Mouse (Mus musculus) Patski (cell line): ENCODE data around the gene Slc15a3. TPM values are rescaled to one million over a fixed set of nuclear protein-coding genes. Genes with fewer than 3 reads are reported as not detected.
A peak's percentile ranks its signal among the peaks of the same experiment; 100 is the strongest.

Experiments
- ATAC-seq: fragments of 100-300 bp; one replicate; pipeline ENCODE4 v1.8.0; 2021
- CTCF ChIA-PET: fragments of 350-600 bp; sonication (Branson Sonifier 250); formaldehyde crosslinking; loops from one replicate; lab custom pipeline; 2022; ENCODE audit warnings: inconsistent platforms; lab: Charles Lee
- POLR2A ChIA-PET: fragments of 350-600 bp; sonication (Branson Sonifier 250); formaldehyde crosslinking; loops from one replicate; lab custom pipeline; 2022; ENCODE audit warnings: antibody characterized with exemption, inconsistent platforms; lab: Charles Lee
- DNase-seq: peaks from one replicate; pipeline ENCODE4 v3.0.0-alpha.2; 2011; ENCODE audit warnings: low read depth, low spot score
- H3K27me3 ChIP-seq: fragments of 371-371 bp; one replicate; pipeline ENCODE4 v1.5.1; 2021
- CTCF ChIP-seq: fragments of 100-300 bp; IDR thresholded peaks from one replicate; pipeline ENCODE4 v1.5.1; 2021
- in situ Hi-C: fragments of 300-500 bp; cut with MboI; formaldehyde crosslinking; loops from 3 replicates; pipeline ENCODE4 v1.11.1; 2018; ENCODE audit warnings: low pct_unique_long_range_greater_than_20kb, mixed read lengths
- polyA plus RNA-seq: library from polyadenylated mRNA; unstranded; gene quantifications from one replicate; pipeline ENCODE4 v1.2.3, GENCODE M21; 2021

Slc15a3 gene
- polyA plus RNA-seq, 1 experiment from 2014 or later, result 0.26 TPM

DNA sequence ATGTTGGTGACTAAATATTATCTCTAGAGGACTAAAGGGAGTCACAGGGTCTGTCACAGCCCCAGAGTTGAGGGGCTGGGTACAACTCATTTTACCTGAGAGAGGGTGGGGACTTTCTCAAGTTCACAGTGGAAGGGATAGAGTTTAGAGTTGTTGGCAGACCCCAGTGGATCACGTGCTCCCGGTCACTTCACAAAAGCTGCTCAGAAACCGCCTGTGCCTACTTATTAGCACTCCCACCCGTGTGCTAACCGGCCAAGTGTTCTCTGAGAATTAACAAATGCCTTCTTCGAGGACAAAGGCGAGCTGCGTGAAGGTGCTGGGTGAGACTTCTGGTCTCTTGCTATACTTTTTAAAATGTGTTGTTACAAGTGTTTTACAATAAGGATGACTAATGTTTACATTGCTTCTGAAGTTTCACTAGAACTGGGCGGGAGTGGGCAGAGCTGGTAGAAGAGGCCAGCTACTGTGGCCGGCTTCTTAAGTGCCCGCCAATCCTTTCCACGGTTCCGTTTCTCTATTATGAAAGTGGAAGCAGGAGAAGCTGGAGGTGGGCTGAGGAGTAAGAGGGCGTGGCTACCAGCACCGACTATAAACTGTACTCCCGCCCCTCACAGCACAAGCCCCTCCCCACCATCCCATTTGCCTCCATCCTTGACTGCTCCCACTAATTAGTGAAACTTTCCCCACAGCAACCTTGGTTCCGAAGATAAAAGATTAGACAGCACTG lies 21.1 kb upstream of the Slc15a3 start:
- no peak for TF ChIP-seq CTCF
- no peak for DNase-seq
- no peak for ATAC-seq
- ChIA-PET CTCF (interaction anchor here (1.3 to 2.4 kb wide), 3 partner anchors 12 to 24 kb away, joined by 3 to 6 read pairs (median 5); no protein-coding TSS in a partner anchor), POLR2A (interaction anchor here (0.6 kb wide), 1 partner anchor 233 kb away, joined by 3 read pairs; no protein-coding TSS in a partner anchor)
- in situ Hi-C loops, result no loop called here
- H3K27me3 ChIP-seq, result no peaks in the 10 kb centered on the region

DNA sequence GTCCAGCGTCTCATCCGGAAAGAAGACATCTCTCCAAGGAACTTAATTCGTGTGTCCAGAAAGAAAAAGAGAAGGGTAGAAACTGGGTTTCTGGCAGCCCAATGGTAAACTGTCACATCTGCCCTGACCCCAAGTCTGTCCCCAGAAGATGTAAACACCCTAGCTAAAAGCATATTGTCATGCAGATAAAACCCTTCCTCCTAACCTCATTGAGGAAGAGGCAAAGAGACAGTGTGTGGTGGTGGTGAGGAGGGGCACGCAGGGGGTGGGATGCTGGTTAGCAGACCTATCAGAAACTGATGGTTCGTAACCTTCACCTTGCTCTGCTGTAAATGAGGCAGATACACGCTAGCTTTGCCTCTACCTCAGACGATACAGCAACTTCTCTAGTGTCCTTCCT lies 18.2 kb upstream of the Slc15a3 start:
- ChIA-PET POLR2A (no interaction called here), CTCF (no interaction called here)
- DNase-seq (no peak), ATAC-seq (no peak)
- TF ChIP-seq CTCF, result no peak
- in situ Hi-C loops, result no loop called here
- no peaks in the 10 kb centered on the region for H3K27me3 ChIP-seq

DNA sequence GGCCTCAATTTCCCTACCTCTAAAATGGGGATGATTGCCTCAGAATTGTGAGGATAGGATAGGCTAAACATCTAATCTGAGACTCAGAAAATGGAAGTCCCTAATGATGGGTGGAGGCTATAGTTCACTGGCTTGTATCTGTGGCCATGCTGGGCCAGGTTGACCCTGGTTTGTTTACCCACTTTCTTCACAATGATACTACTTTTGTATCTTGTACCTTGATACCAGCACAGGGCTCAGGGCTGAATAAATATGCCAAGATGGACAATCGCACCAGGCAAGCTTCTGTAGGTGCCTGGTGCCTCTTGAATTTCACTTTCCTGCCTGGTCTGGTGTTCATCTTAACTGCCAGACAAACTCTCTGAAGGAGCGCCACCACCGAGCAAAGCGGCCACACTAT lies 17.0 kb upstream of the Slc15a3 start:
- no peaks in the 10 kb centered on the region for H3K27me3 ChIP-seq
- in situ Hi-C loops, result no loop called here
- ATAC-seq (no peak), DNase-seq (no peak)
- ChIA-PET CTCF (no interaction called here), POLR2A (no interaction called here)
- TF ChIP-seq CTCF, result no peak

DNA sequence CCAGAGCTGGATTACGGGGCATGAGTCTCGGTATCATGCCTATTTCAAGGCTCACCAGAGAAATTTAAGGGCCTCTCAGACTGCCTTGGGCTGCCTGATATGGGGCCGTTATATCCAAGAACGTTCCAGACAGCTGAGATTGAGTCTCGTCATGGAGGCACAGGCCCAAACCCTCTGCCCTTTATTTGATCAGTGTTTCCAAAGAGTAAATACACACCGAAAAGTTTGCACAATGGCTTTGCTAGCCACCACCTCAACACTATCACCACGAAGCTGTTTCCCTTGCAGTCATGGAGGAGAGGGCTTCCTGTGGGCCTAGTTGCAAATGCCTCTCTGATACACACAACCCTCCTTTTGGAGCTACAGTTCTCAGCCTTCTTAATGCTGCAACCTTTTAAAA lies 15.5 kb upstream of the Slc15a3 start:
- ATAC-seq (no peak), DNase-seq (no peak)
- H3K27me3 ChIP-seq, result no peaks in the 10 kb centered on the region
- in situ Hi-C loops, result no loop called here
- ChIA-PET CTCF (interaction anchor here (1.0 to 1.8 kb wide), 5 partner anchors 9 to 159 kb away, joined by 3 to 5 read pairs (median 3); partner anchors contain the start of gene Slc15a3), POLR2A (no interaction called here)
- TF ChIP-seq CTCF, result no peak

DNA sequence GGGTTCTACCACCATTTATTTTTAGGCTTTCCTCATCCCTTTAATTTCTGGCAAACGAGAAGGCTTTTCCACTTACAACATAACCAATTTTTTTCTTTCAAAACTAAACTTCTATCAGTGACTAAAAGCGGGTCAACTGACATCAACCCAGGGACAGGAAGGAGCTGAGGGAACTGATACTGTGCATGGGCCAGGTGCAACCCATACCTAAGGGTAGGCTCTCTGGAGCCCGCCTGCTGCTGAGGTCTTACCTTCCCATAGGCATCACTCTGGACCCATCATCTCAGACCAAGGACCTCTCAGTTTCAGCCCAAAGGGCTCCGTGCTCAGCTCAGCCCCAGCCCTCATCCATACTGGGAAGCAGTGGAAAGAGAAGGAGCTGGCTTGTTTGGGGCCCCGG lies 11.2 kb upstream of the Slc15a3 start:
- ChIA-PET POLR2A (no interaction called here), CTCF (no interaction called here)
- H3K27me3 ChIP-seq, result no peaks in the 10 kb centered on the region
- no peak for ATAC-seq
- in situ Hi-C loops, result no loop called here
- TF ChIP-seq CTCF, result no peak
- no peak for DNase-seq

DNA sequence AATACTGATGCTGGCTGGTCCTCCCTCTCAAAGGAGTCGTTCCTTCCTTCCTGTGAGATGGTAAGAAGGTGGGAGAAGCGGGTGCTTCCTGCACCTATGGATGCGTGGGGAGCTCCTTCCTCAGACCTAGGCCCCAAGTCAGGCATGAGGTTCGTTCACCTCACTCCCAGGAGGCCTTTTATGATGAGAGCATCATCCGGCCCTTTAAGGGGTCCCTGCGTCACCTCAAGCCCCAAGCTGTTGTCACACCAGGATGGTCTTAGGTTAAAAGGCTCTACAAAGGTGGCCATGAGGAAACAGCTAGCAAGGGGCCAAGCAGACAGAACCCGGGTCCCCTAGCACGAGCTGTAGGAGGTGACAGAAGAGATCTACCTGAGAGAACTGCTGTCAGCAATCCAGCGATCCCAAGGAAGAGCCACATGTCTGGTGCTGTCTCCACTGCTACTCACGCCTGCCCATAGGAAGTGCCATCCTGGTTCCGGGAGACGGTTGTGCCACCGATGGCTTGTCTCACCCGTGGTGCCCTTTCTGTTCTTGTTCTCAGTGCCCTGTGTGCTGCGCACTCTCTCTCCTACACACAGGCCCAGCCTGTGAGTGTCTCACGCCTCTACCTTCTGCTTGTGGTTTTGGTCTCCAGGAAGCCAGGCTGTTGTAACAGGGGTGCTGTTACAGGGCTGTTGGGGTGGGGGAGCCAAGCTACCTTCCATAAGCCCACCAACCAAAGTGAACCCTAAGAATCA lies 9.9 kb upstream of the Slc15a3 start, which contains the start of gene Cd6:
Gene Cd6, minus strand, starts transcription at position 623 of the 740 bp plus-strand sequence.
- ChIA-PET POLR2A (no interaction called here), CTCF (interaction anchor here (1.1 to 1.9 kb wide), 2 partner anchors 11 to 109 kb away, joined by 3 to 5 read pairs; no protein-coding TSS in a partner anchor)
- no peak for TF ChIP-seq CTCF
- no peak for DNase-seq
- no peak for ATAC-seq
- H3K27me3 ChIP-seq, result no peaks in the 10 kb centered on the region
- in situ Hi-C loops, result no loop called here

DNA sequence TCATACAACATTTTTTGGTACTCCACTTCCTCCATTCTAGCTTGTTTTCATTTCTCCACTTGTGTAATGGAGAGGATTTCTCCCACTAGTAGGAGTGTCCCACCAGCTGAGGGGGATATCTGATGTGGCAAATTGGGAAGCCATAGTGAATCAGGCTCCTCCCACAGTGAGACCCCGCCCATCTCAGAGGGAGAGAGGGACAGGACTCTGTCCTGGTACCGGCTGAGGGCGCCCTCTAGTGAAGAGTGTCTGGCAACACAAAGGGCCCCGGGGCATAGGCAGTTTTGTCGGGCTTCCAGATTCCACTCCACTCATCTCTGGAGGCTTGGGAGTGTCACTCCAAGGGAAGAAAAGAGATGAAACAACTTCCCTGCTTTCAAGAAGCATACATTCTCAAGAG lies 8.1 kb upstream of the Slc15a3 start:
- DNase-seq (no peak), ATAC-seq (no peak)
- peak; percentile 78 for TF ChIP-seq CTCF
- ChIA-PET CTCF (interaction anchor here (0.9 to 1.9 kb wide), 5 partner anchors 12 to 110 kb away, joined by 3 to 5 read pairs (median 4); no protein-coding TSS in a partner anchor), POLR2A (no interaction called here)
- in situ Hi-C loops, result no loop called here
- H3K27me3 ChIP-seq, result no peaks in the 10 kb centered on the region

DNA sequence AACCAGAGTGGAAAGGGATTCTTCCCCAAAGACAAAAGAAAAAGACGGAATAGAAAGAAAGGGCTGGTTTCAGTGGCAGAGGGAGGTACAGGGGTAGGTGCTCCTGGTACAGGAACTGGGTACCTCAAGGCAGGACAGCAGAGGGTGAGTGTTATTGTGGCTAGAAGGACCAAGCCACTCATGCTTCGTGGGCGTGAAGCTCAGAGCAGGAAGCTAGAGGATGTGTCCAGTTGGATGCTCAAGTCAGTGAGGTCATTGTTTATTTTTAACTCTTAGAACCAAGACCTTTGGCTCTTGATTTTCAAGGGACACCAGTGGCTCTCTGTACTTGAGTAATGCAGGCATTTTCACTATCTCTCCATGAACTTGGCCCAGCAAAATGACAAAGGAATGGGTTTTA lies 7.5 kb upstream of the Slc15a3 start:
- no peaks in the 10 kb centered on the region for H3K27me3 ChIP-seq
- no peak for TF ChIP-seq CTCF
- no peak for ATAC-seq
- no peak for DNase-seq
- ChIA-PET POLR2A (interaction anchor here (0.6 kb wide), 1 partner anchor 181 kb away, joined by 3 read pairs; no protein-coding TSS in a partner anchor), CTCF (interaction anchor here (0.9 kb wide), 1 partner anchor 11 kb away, joined by 3 read pairs; no protein-coding TSS in a partner anchor)
- in situ Hi-C loops, result no loop called here

DNA sequence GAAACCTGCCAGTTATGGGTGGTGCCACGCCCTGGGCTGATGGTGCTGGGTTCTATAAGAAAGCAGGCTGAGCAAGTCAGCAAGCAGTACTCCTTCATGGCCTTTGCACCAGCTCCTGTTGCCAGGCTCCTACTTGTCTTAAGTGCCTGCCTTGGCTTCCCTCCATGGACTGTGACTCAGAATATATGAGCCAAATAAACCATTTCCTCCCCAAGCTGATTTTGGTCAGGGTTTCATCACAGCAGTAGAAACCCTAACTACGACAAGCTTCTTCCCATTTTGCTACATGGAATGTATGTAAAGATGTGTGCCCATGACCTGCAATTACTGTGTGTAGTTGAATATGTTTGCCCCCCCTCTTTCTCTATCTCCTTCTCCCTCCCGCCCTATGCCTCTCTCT lies 5.9 kb upstream of the Slc15a3 start:
- DNase-seq (no peak), ATAC-seq (no peak)
- POLR2A ChIA-PET, result interaction anchor here (0.6 to 0.8 kb wide), 2 partner anchors 42 to 61 kb away, joined by 3 to 4 read pairs; no protein-coding TSS in a partner anchor
- CTCF ChIA-PET, result interaction anchor here (0.9 kb wide), 1 partner anchor 13 kb away, joined by 5 read pairs; no protein-coding TSS in a partner anchor
- no peak for TF ChIP-seq CTCF
- no peaks in the 10 kb centered on the region for H3K27me3 ChIP-seq
- in situ Hi-C loops, result no loop called here

DNA sequence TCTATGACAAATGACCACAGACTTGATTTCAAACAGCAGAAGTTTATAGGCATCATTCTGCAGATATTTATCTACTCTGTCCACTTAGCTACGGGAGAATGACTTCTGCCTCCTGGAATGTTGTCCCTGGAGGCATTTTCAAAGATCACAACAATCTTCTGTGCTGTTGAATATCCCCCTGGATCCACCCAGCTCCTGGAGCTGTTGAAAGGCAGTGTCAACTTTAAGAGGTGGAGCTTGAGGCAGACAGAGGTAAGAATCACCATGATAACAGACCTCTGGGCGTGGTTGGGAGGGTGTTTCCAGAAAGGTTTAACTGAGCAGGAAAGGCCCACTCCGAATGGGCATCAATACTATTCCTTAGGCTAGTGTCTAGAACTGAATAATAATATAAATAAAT lies 3.9 kb upstream of the Slc15a3 start:
- peak; percentile 70 for ATAC-seq
- H3K27me3 ChIP-seq, result no peaks in the 10 kb centered on the region
- in situ Hi-C loops, result no loop called here
- POLR2A ChIA-PET, result no interaction called here
- TF ChIP-seq CTCF, result no peak
- CTCF ChIA-PET, result interaction anchor here (1.0 kb wide), 1 partner anchor 25 kb away, joined by 3 read pairs; no protein-coding TSS in a partner anchor
- DNase-seq, result peak; percentile 39
